Mouse (Mus musculus): Measurements from ENCODE around the gene Il13.

Gene Il13

GRCm38 (mm10) chr11:53634556-53634955, at the start of gene Il13:
Gene Il13 (minus strand): TSS chr11:53634702.
- no peak for DNase-seq

GRCm38 (mm10) chr11:53682994-53683530, 48.6 kb upstream of the Il13 start:
- no peak for DNase-seq

GRCm38 (mm10) chr11:53682170-53682569, 47.7 kb upstream of the Il13 start:
- no peak for DNase-seq

- DNase-seq = no peak
Observed at GRCm38 (mm10) chr11:53681686-53682085, 47.2 kb upstream of the Il13 start.

GRCm38 (mm10) chr11:53680141-53680540, 45.6 kb upstream of the Il13 start:
- no peak for DNase-seq

- DNase-seq = no peak
Observed at GRCm38 (mm10) chr11:53671414-53671813, 36.9 kb upstream of the Il13 start.

- no peak for DNase-seq
Observed at GRCm38 (mm10) chr11:53664091-53664490, 29.6 kb upstream of the Il13 start.

GRCm38 (mm10) chr11:53662794-53663674, 28.5 kb upstream of the Il13 start:
- no peak for DNase-seq

GRCm38 (mm10) chr11:53657828-53658227, 23.3 kb upstream of the Il13 start:
- DNase-seq = no peak

- DNase-seq = no peak
Observed at GRCm38 (mm10) chr11:53657381-53657780, 22.9 kb upstream of the Il13 start.

GRCm38 (mm10) chr11:53656558-53657202, 22.2 kb upstream of the Il13 start:
- DNase-seq = no peak

GRCm38 (mm10) chr11:53655043-53655442, 20.5 kb upstream of the Il13 start:
- DNase-seq = no peak

GRCm38 (mm10) chr11:53652427-53652826, 17.9 kb upstream of the Il13 start:
- DNase-seq = no peak

- no peak for DNase-seq
Observed at GRCm38 (mm10) chr11:53651441-53651840, 16.9 kb upstream of the Il13 start.

GRCm38 (mm10) chr11:53644017-53644416, 9.5 kb upstream of the Il13 start:
- DNase-seq = no peak

- no peak for DNase-seq
Observed at GRCm38 (mm10) chr11:53642744-53643279, 8.3 kb upstream of the Il13 start.

GRCm38 (mm10) chr11:53637803-53638260, 3.3 kb upstream of the Il13 start:
- no peak for DNase-seq

- DNase-seq = no peak
Observed at GRCm38 (mm10) chr11:53637046-53637802, 2.7 kb upstream of the Il13 start.

GRCm38 (mm10) chr11:53636183-53636646, 1.7 kb upstream of the Il13 start:
- DNase-seq = no peak

GRCm38 (mm10) chr11:53635590-53636182, 1.2 kb upstream of the Il13 start:
- no peak for DNase-seq

- no peak for DNase-seq
Observed at GRCm38 (mm10) chr11:53633644-53634043, 858 bp downstream of the Il13 start.

- no peak for DNase-seq
Observed at GRCm38 (mm10) chr11:53632122-53632733, 2.3 kb downstream of the Il13 start.

Measured in thymus, adult 18-20 months (tissue).